Mouse (Mus musculus): ENCODE measurements around the gene Ptprn2.

- TF ChIP-seq POLR2A (IDR thresholded peaks at IDR 0.05; ENCODE audit: borderline replicate concordance, low read depth, low read length) (no peak), CTCF (IDR thresholded peaks at IDR 0.05; ENCODE audit: low read depth, low read length) (no peak)
Observed at GRCm38 (mm10) chr12:116552306-116552705, 66.8 kb downstream of the Ptprn2 start.

Data from bone marrow macrophage, adult 2 months (primary cell).